Mouse (Mus musculus) stomach, postnatal 0 days (tissue): Measurements from ENCODE around the gene Cldn8.

Experiments used
- CTCF ChIP-seq: IDR thresholded peaks from 2 replicates; pipeline ENCODE4 v1.5.1; 2016; ENCODE audit warnings: antibody characterized with exemption, low read depth, mild to moderate bottlenecking, moderate library complexity
- EP300 ChIP-seq: optimal IDR thresholded peaks from 2 replicates; pipeline ENCODE3; 2016; ENCODE audit warnings: antibody characterized with exemption

GRCm38 (mm10) chr16:88599504-88600237, 36.7 kb upstream of the Cldn8 start:
- TF ChIP-seq CTCF (no peak), EP300 (no peak)
